Mouse (Mus musculus) T-helper 1 cell (primary cell): ENCODE measurements at regions not wholly inside any gene's neighbourhood (a gene's known extent, or its start where the extent isn't known, plus 50 kb on each side); places are given as distances from the start of the nearest gene placed in this dataset.

ENCODE experiments used
- in situ Hi-C: fragments of 300-600 bp; cut with MboI, MseI; formaldehyde crosslinking; loops from one replicate; pipeline ENCODE4 v1.15.1; 2025; ENCODE audit warnings: high pct_unique_total_duplicates

GRCm38 (mm10) chr11:86408686-86409579 lies 51.5 kb upstream of the Med13 start:
- in situ Hi-C loops: loop anchor here (5.0 to 25.0 kb wide), 2 partner anchors 82 to 522 kb away; partner anchors contain the start of gene Tbx4

GRCm38 (mm10) chr11:86409580-86409947 lies 52.2 kb upstream of the Med13 start:
- in situ Hi-C loops: loop anchor here (5.0 to 25.0 kb wide), 2 partner anchors 82 to 522 kb away; partner anchors contain the start of gene Tbx4

GRCm38 (mm10) chr11:86410521-86410920 lies 53.1 kb upstream of the Med13 start:
- in situ Hi-C loops: loop anchor here (25.0 kb wide), 1 partner anchor 523 kb away; the partner anchor contains the start of gene Tbx4

GRCm38 (mm10) chr11:86412772-86413390 lies 55.5 kb upstream of the Med13 start:
- in situ Hi-C loops: loop anchor here (25.0 kb wide), 1 partner anchor 526 kb away; the partner anchor contains the start of gene Tbx4

- in situ Hi-C loops: loop anchor here (25.0 kb wide), 1 partner anchor 529 kb away; the partner anchor contains the start of gene Tbx4
Observed at GRCm38 (mm10) chr11:86416471-86416870, 59.1 kb upstream of the Med13 start.

GRCm38 (mm10) chr11:86417164-86417563 lies 59.8 kb upstream of the Med13 start:
- in situ Hi-C loops: loop anchor here (25.0 kb wide), 1 partner anchor 530 kb away; the partner anchor contains the start of gene Tbx4

- in situ Hi-C loops: loop anchor here (25.0 kb wide), 1 partner anchor 533 kb away; the partner anchor contains the start of gene Tbx4
Observed at GRCm38 (mm10) chr11:86419810-86420483, 62.5 kb upstream of the Med13 start.

- in situ Hi-C loops: no loop called here
Observed at GRCm38 (mm10) chr11:86428926-86429325, 55.5 kb upstream of the Rnft1 start.

- in situ Hi-C loops: no loop called here
Observed at GRCm38 (mm10) chr11:86430287-86430686, 54.2 kb upstream of the Rnft1 start.

GRCm38 (mm10) chr11:86431550-86431949 lies 52.9 kb upstream of the Rnft1 start:
- in situ Hi-C loops: no loop called here

- in situ Hi-C loops: no loop called here
Observed at GRCm38 (mm10) chr11:86434106-86434505, 50.4 kb upstream of the Rnft1 start.
